Mouse (Mus musculus) common myeloid progenitor, adult 5-6 weeks (primary cell): ENCODE measurements around the gene Spint3. TPM values are rescaled to one million over a fixed set of nuclear protein-coding genes. Genes with fewer than 3 reads are reported as not detected.

ENCODE experiments used
- total RNA-seq: library from RNA; stranded (forward); fragments of 200-1000, 187-1606 nt; gene quantifications from 2 replicates; pipeline ENCODE4 v1.2.3, GENCODE M21; 2017

Spint3 gene
- total RNA-seq, 1 experiment from 2014 or later: not detected

Other genes with a start within 250 kb of the Spint3 start
- gene Svs5, start 240.7 kb downstream of the Spint3 start, total RNA-seq: not detected in 2 replicates
- 10.1 and 10.4 TPM in 2 replicates for gene Slpi, start 184.4 kb downstream of the Spint3 start, total RNA-seq
- not detected in 2 replicates for gene Rbpjl, start 170.3 kb downstream of the Spint3 start, total RNA-seq
- not detected in 2 replicates for gene Matn4, start 168.3 kb downstream of the Spint3 start, total RNA-seq
- gene Sdc4, start 129.6 kb downstream of the Spint3 start, total RNA-seq: 0.05 TPM in 1 of 2 replicates, not detected in the other
- gene Sys1, start 116.5 kb downstream of the Spint3 start, total RNA-seq: 8.9 and 13.4 TPM in 2 replicates
- 0.46 TPM in 1 of 2 replicates, not detected in the other for gene Gm20458, start 112.5 kb downstream of the Spint3 start, total RNA-seq
- not detected in 2 replicates for gene Trp53tg5, start 99.7 kb downstream of the Spint3 start, total RNA-seq
- 0.18 TPM in 1 of 2 replicates, not detected in the other for gene Dbndd2, start 87.4 kb downstream of the Spint3 start, total RNA-seq
- 30.6 and 33.2 TPM in 2 replicates for gene Pigt, start 75.9 kb downstream of the Spint3 start, total RNA-seq
- not detected in 2 replicates for gene Wfdc2, start 11.0 kb downstream of the Spint3 start, total RNA-seq
- gene Wfdc6a, start 12.0 kb upstream of the Spint3 start, total RNA-seq: not detected in 2 replicates
- gene Eppin, start 20.1 kb upstream of the Spint3 start, total RNA-seq: not detected in 2 replicates
- gene Wfdc6b, start 40.1 kb upstream of the Spint3 start, total RNA-seq: not detected in 2 replicates
- not detected in 2 replicates for gene Wfdc8, start 40.2 kb upstream of the Spint3 start, total RNA-seq
- gene Wfdc16, start 65.3 kb upstream of the Spint3 start, total RNA-seq: not detected in 2 replicates
- gene Wfdc10, start 82.6 kb upstream of the Spint3 start, total RNA-seq: not detected in 2 replicates
- not detected in 2 replicates for gene Wfdc9, start 83.1 kb upstream of the Spint3 start, total RNA-seq
- gene Wfdc11, start 100.6 kb upstream of the Spint3 start, total RNA-seq: not detected in 2 replicates
- gene Wfdc13, start 111.6 kb upstream of the Spint3 start, total RNA-seq: not detected in 2 replicates
- not detected in 2 replicates for gene Spint4, start 125.0 kb upstream of the Spint3 start, total RNA-seq
- not detected in 2 replicates for gene Spint5, start 141.8 kb upstream of the Spint3 start, total RNA-seq
- 1.1 TPM in 1 of 2 replicates, not detected in the other for gene Wfdc3, start 172.5 kb upstream of the Spint3 start, total RNA-seq
- 26.7 and 29.6 TPM in 2 replicates for gene Dnttip1, start 172.5 kb upstream of the Spint3 start, total RNA-seq
- 153 and 159 TPM in 2 replicates for gene Ube2c, start 196.4 kb upstream of the Spint3 start, total RNA-seq
- not detected in 2 replicates for gene Tnnc2, start 206.5 kb upstream of the Spint3 start, total RNA-seq
- 0.23 TPM in 1 of 2 replicates, not detected in the other for gene Snx21, start 212.4 kb upstream of the Spint3 start, total RNA-seq
- 14.0 and 14.8 TPM in 2 replicates for gene Acot8, start 231.4 kb upstream of the Spint3 start, total RNA-seq
- 3.0 and 3.7 TPM in 2 replicates for gene Zswim3, start 231.6 kb upstream of the Spint3 start, total RNA-seq
- gene Zswim1, start 249.2 kb upstream of the Spint3 start, total RNA-seq: 3.5 and 5.4 TPM in 2 replicates